Mouse (Mus musculus): Measurements from ENCODE around the gene Faap24. TPM values are rescaled to one million over a fixed set of nuclear protein-coding genes. Genes with fewer than 3 reads are reported as not detected.

The Faap24 gene
- polyA plus RNA-seq, 1 experiment: 5.5 TPM

DNA sequence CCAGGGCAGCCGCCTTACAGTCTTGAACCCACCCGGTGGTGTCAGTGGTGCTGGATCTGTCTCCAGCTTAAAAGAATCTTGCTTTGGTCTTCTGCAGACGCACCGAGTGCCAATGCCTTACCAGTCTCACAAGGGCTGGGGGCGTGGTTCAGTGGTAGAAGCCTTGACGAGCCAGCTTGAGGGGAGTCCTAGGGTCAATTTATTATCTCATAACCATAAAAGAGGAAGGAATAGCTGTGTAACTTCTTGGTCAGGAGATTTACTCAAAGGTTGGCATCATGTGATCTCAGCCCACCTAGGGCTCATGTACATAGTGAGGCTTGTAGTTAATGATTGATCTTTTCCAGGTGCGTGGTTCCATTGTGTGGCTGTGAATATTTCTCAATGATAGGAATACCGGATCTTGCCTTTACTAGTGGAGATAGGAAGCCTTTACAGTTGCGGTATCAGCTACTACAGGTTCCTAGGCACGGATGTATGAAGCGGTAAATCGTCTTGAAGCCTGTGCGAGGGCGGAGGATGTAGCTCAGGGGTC lies 24.1 kb downstream of the Faap24 start:
- Histone ChIP-seq H3K4me1 (ENCODE audit: control insufficient read depth, insufficient read depth, insufficient read length) (no peaks in the 10 kb centered on the region), H3K27me3 (ENCODE audit: control insufficient read depth, insufficient read depth, low read length) (no peaks in the 10 kb centered on the region), H3K27ac (ENCODE audit: insufficient read depth, low read length) (no peak overlapping the region), H3K4me3 (ENCODE audit: extremely low read depth, insufficient read depth, insufficient read length) (no peak overlapping the region), H3K36me3 (ENCODE audit: control insufficient read depth, insufficient read depth, low read length) (no peaks in the 10 kb centered on the region)
- DNase-seq (ENCODE audit: low read depth in 1 of 2, low spot score in 2 of 2): no peak
- 84% methylated on average over 14 of the region's 14 CpGs for WGBS
- no peak for TF ChIP-seq POLR2A (IDR thresholded peaks at IDR 0.05; ENCODE audit: low read depth, low read length)
- no peak for TF ChIP-seq CTCF (IDR thresholded peaks at IDR 0.05; ENCODE audit: extremely low read depth, insufficient read depth, insufficient read length, insufficient replicate concordance)

DNA sequence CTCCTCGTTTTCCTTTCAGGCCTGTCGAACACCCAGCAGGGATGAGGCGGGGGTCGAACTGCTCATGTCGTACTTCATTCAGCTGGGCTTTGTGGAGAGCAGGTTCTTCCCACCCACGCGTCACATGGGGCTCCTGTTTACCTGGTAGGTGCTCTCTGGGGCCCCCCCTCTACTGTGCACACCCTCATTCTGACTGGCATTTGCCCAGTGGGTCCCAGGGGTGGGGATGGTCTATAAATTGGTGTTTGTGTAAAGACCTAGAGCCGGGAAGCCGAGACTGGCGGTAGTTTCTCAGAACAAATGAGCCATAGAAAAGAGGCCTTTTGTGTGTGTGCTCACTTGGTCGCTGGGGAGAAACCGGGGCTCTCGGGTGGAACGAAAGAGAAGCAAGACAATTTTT lies 25.5 kb downstream of the Faap24 start:
- TF ChIP-seq POLR2A (IDR thresholded peaks at IDR 0.05; ENCODE audit: low read depth, low read length) (no peak), CTCF (IDR thresholded peaks at IDR 0.05; ENCODE audit: extremely low read depth, insufficient read depth, insufficient read length, insufficient replicate concordance) (no peak)
- no peak overlapping the region for H3K27ac ChIP-seq (ENCODE audit: insufficient read depth, low read length)
- 88% methylated on average over 14 of the region's 14 CpGs for WGBS
- DNase-seq (ENCODE audit: low read depth in 1 of 2, low spot score in 2 of 2): no peak
- no peaks in the 10 kb centered on the region for H3K27me3 ChIP-seq (ENCODE audit: control insufficient read depth, insufficient read depth, low read length)
- no peaks in the 10 kb centered on the region for H3K36me3 ChIP-seq (ENCODE audit: control insufficient read depth, insufficient read depth, low read length)
- no peak overlapping the region for H3K4me3 ChIP-seq (ENCODE audit: extremely low read depth, insufficient read depth, insufficient read length)
- no peaks in the 10 kb centered on the region for H3K4me1 ChIP-seq (ENCODE audit: control insufficient read depth, insufficient read depth, insufficient read length)

DNA sequence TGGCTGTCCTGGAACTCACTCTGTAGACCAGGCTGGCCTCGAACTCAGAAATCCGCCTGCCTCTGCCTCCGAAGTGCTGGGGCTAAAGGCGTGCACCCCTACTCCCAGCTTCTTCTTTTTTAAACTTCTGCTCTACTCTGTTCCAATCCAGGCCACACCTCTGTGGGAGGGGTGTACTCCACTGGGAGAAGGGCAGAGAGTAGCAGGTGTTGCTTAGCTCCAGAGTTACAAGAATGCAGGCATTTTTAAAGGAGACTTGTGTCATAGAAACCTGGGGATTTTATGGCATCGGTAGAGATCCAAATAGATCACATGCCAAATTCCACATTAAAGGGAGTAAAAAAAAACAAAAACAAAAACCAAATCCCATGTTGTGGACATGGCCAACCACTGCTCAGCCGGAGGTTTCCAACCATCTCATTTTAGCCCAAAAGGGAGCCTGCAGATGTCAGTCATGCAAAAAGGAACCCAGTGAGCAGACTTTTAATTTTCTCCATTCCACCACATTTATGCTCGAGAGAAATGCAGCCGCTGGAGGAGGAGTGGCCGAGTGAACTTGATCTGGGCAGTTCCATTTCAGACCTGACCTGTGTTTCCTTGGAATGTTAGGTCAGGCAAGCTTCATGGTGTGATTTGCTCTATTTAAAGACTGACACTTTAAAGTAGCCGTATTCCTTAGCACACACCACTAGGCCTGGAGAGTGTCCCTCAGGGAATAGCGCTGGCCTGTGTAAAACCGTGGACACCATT lies 31.3 kb downstream of the Faap24 start:
- no peak for DNase-seq (ENCODE audit: low read depth in 1 of 2, low spot score in 2 of 2)
- H3K27ac ChIP-seq (ENCODE audit: insufficient read depth, low read length): no peak overlapping the region
- 79% methylated on average over 12 of the region's 12 CpGs for WGBS
- TF ChIP-seq CTCF (IDR thresholded peaks at IDR 0.05; ENCODE audit: extremely low read depth, insufficient read depth, insufficient read length, insufficient replicate concordance): no peak
- TF ChIP-seq POLR2A (IDR thresholded peaks at IDR 0.05; ENCODE audit: low read depth, low read length): no peak
- no peaks in the 10 kb centered on the region for H3K4me1 ChIP-seq (ENCODE audit: control insufficient read depth, insufficient read depth, insufficient read length)
- no peaks in the 10 kb centered on the region for H3K36me3 ChIP-seq (ENCODE audit: control insufficient read depth, insufficient read depth, low read length)
- H3K27me3 ChIP-seq (ENCODE audit: control insufficient read depth, insufficient read depth, low read length): no peaks in the 10 kb centered on the region
- H3K4me3 ChIP-seq (ENCODE audit: extremely low read depth, insufficient read depth, insufficient read length): no peak overlapping the region

DNA sequence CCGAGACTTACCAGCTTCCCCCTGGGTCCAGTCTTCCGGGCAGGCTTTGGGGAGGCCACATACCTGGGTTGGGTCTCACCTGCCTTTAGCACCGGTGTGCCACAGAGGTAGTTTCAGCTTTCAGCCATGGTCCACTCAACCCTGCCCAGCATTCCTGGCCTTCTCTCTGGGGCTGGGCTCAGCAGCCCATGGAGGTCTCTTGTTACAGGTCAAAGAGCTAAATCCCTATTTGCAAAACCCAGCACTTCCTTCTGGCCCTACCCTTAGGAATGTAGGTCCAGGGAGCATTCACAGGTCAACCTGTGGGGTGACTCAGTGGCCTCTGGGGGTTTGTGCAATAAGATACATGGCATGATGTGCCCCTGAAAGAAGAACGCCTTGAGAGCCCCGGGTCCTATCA lies 33.8 kb downstream of the Faap24 start:
- Histone ChIP-seq H3K4me1 (ENCODE audit: control insufficient read depth, insufficient read depth, insufficient read length) (no peaks in the 10 kb centered on the region), H3K36me3 (ENCODE audit: control insufficient read depth, insufficient read depth, low read length) (no peaks in the 10 kb centered on the region), H3K27me3 (ENCODE audit: control insufficient read depth, insufficient read depth, low read length) (no peaks in the 10 kb centered on the region), H3K4me3 (ENCODE audit: extremely low read depth, insufficient read depth, insufficient read length) (no peak overlapping the region), H3K27ac (ENCODE audit: insufficient read depth, low read length) (no peak overlapping the region)
- no peak for TF ChIP-seq POLR2A (IDR thresholded peaks at IDR 0.05; ENCODE audit: low read depth, low read length)
- no peak for TF ChIP-seq CTCF (IDR thresholded peaks at IDR 0.05; ENCODE audit: extremely low read depth, insufficient read depth, insufficient read length, insufficient replicate concordance)
- 88% methylated on average over 5 of the region's 5 CpGs for WGBS
- no peak for DNase-seq (ENCODE audit: low read depth in 1 of 2, low spot score in 2 of 2)

DNA sequence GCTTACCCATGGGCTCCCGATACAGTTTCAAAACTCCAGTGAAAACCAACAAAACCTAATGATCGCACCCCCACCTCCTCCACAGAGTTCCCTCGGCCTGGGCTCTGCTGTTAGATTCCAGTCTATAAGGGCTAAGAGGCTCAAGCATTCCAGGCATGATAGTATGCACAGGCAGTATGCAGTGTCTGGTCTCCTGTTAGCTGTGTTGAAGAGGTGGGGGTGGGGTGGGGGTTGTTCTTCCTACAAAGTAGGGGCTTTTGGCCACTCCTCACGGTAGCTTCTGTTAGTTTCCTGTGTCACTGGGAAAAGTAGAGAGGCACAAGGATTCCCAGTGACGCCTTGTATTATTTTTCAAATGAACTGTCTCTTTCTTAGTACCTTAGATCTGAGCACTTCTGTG lies 34.4 kb downstream of the Faap24 start:
- no peaks in the 10 kb centered on the region for H3K4me1 ChIP-seq (ENCODE audit: control insufficient read depth, insufficient read depth, insufficient read length)
- no peak for TF ChIP-seq POLR2A (IDR thresholded peaks at IDR 0.05; ENCODE audit: low read depth, low read length)
- 81% methylated on average over 5 of the region's 5 CpGs for WGBS
- no peak for DNase-seq (ENCODE audit: low read depth in 1 of 2, low spot score in 2 of 2)
- no peaks in the 10 kb centered on the region for H3K36me3 ChIP-seq (ENCODE audit: control insufficient read depth, insufficient read depth, low read length)
- H3K27me3 ChIP-seq (ENCODE audit: control insufficient read depth, insufficient read depth, low read length): no peaks in the 10 kb centered on the region
- no peak overlapping the region for H3K4me3 ChIP-seq (ENCODE audit: extremely low read depth, insufficient read depth, insufficient read length)
- no peak overlapping the region for H3K27ac ChIP-seq (ENCODE audit: insufficient read depth, low read length)

DNA sequence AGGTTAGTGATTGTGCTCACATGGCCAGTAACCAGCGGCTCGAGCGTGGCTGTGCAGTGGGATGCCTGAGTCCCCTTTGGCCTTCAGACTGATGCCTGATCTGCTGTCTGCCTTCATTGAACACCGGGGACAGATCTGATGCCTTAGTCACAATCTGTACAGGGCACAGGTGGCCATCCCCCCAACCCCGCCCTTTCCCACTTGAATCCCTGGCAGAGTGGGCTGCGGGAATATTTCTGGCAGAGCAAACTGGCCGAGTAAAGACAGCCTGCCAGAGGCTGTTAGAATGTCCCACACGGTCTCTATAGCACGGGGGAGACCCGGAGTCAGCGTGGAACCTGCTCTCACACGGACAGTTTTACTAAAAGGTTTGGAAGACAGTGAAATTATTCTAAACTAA lies 39.0 kb downstream of the Faap24 start:
- H3K4me1 ChIP-seq (ENCODE audit: control insufficient read depth, insufficient read depth, insufficient read length): no peaks in the 10 kb centered on the region

DNA sequence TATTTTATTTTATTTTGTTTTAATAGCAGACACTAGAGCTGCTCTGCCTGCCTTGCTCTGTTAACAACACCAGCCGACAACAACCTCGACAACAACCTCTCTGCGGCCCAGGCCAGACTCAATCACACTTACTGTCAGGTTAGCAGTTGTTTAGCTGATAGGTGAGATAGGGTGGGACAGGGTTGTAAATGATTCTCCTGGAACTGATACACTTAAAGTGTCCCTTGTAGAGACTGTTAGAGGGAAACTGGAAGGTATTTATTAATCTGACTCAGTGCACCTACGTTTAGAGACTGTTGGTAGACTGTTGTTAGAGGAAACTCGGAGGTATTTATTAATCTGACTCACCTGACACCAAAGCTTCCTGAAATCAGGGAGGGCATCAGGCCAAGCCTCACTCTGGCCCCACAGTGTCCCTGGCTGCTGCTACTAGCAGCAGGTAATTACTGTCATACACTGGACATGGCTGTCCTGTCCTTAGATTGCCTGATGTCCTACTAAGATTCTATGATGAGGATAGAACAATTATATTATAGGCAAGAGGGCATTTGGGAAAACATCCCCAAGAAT lies 41.2 kb downstream of the Faap24 start:
- Histone ChIP-seq H3K36me3 (ENCODE audit: control insufficient read depth, insufficient read depth, low read length) (no peaks in the 10 kb centered on the region), H3K4me1 (ENCODE audit: control insufficient read depth, insufficient read depth, insufficient read length) (no peaks in the 10 kb centered on the region), H3K27me3 (ENCODE audit: control insufficient read depth, insufficient read depth, low read length) (no peaks in the 10 kb centered on the region), H3K4me3 (ENCODE audit: extremely low read depth, insufficient read depth, insufficient read length) (no peak overlapping the region), H3K27ac (ENCODE audit: insufficient read depth, low read length) (no peak overlapping the region)
- TF ChIP-seq POLR2A (IDR thresholded peaks at IDR 0.05; ENCODE audit: low read depth, low read length) (no peak), CTCF (IDR thresholded peaks at IDR 0.05; ENCODE audit: extremely low read depth, insufficient read depth, insufficient read length, insufficient replicate concordance) (no peak)
- no peak for DNase-seq (ENCODE audit: low read depth in 1 of 2, low spot score in 2 of 2)
- WGBS: 65% methylated on average over 5 of the region's 5 CpGs

More for the DNA sequence above, 39.0 kb downstream of the Faap24 start:
- Histone ChIP-seq H3K27ac (ENCODE audit: insufficient read depth, low read length) (no peak overlapping the region), H3K36me3 (ENCODE audit: control insufficient read depth, insufficient read depth, low read length) (no peaks in the 10 kb centered on the region), H3K27me3 (ENCODE audit: control insufficient read depth, insufficient read depth, low read length) (no peaks in the 10 kb centered on the region), H3K4me3 (ENCODE audit: extremely low read depth, insufficient read depth, insufficient read length) (no peak overlapping the region)
- no peak for DNase-seq (ENCODE audit: low read depth in 1 of 2, low spot score in 2 of 2)
- TF ChIP-seq CTCF (IDR thresholded peaks at IDR 0.05; ENCODE audit: extremely low read depth, insufficient read depth, insufficient read length, insufficient replicate concordance): no peak
- TF ChIP-seq POLR2A (IDR thresholded peaks at IDR 0.05; ENCODE audit: low read depth, low read length): no peak
- WGBS: 90% methylated on average over 12 of the region's 12 CpGs

Measured in spleen, adult 2 months (tissue).